Mouse (Mus musculus): ENCODE results near the gene Lypd3.
"Not testable (repeated sequence)": the region's sequence is repeated elsewhere in the genome, so short reads cannot be mapped to it uniquely, and the experiment has no call there.

Lypd3 gene

DNA sequence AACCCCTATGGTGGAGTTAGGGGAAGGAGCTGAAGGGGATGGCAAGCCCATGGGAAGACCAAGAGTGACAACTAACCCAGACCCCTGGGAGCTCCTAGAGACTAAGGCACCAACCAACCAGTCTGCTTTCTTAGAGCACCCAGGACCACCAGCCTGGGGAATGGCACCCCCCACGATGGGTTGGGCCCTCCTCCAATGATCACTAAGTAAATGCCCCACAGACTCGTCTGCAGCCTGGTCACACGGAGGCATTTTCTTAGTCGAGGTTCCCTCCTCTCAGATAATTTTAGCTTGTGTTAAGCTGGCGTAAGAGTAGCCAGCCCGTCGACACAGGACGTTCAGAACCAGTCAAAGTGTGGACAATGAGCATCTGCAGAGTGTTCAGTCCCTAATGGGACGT is 28.6 kb downstream of the Lypd3 start:
- DNase-seq: no peak

DNA sequence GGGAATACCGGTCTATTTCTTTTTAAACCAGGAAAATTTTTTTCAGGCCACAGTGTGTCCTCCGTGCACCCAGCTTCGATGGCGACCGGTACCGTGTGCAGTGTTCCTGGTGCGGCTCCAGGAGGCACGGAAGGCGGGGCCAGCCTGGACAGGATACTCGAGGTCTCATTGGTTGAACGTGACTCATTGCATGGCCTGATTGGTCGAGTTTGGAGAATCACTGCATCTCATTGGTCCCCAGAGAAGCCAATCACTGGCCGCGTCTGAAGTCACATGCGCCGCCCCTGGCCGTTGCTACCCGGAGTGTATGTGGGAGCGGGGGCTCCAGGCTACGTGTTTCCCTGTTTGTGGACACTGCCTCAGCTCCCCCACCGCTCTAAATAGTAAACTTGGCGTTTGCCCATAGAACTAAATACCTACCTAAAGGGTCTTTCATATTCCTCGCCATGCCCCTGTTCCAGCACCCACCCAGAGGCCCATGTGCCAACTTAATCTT is 35.6 kb downstream of the Lypd3 start:
- no peak for DNase-seq

DNA sequence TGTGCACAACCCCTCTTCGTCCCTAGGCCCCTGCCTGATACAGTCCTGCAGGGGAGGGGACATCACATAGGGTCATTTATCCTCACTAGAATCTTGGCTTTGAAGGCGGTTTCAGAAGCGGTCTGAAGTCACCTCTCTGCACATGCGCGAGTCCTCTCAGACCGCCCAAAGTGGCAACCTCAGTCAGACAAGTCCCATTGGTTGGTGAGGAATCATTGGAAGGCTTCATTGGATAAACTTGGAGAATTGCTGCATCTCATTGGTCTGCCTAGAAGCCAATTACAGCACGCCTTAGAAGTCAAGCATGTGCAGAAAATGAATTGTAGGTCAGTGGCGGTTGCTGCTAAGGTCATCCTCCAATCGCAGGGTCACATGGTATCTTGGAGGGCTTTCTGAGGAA is 40.2 kb downstream of the Lypd3 start, which contains the start of gene Tex101:
Tex101 (minus strand) TSS at position 101 of the 400 bp plus-strand sequence.
- DNase-seq: no peak

DNA sequence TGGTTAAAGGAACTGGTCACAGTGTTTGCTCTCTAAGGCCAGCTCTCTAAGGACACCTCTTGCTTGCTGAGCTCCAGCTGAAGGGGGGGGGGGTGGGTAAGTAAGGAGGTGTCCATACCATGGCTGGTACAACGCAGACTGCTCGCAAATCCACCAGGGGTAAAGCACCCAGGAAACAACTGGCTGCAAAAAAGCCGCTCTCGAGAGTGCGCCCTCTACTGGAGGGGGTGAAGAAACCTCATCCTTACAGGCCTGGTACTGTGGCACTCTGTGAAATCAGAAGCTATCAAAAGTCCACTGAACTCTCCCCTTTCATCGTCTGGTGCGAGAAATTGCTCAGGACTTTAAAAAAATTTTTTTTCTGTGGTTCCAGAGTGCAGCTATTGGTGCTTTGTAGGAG is 47.8 kb downstream of the Lypd3 start:
- peak; percentile 45 for DNase-seq

- not testable (repeated sequence) for DNase-seq
Observed at GRCm38 (mm10) chr7:24687519-24687918, 51.2 kb downstream of the Lypd3 start.
